Mouse (Mus musculus) myocyte (in vitro differentiated cells): Measurements from ENCODE around the gene Ankrd33.

ENCODE experiments used
- E2F4 ChIP-seq: IDR thresholded peaks from one replicate; pipeline ENCODE4 v1.6.1; 2011; ENCODE audit warnings: mild to moderate bottlenecking, control low read depth, moderate library complexity; ENCODE audit not compliant: insufficient read depth
- MAX ChIP-seq: IDR thresholded peaks from one replicate; pipeline ENCODE4 v1.6.1; 2011; ENCODE audit warnings: low read depth, mild to moderate bottlenecking, control low read depth
- POLR2A ChIP-seq: IDR thresholded peaks from one replicate; pipeline ENCODE4 v1.6.1; 2011; ENCODE audit warnings: low read depth, mild to moderate bottlenecking, control low read depth, moderate library complexity; ENCODE audit not compliant: insufficient read length
- POLR2AphosphoS2 ChIP-seq: IDR thresholded peaks from one replicate; pipeline ENCODE4 v1.6.1; 2011; ENCODE audit warnings: low read depth, control low read depth; ENCODE audit not compliant: insufficient read length
- SRF ChIP-seq: IDR thresholded peaks from one replicate; pipeline ENCODE4 v1.6.1; 2011; ENCODE audit warnings: low read depth; ENCODE audit not compliant: control insufficient read depth, insufficient read length

GRCm38 (mm10) chr15:101074067-101074466 lies 41.5 kb upstream of the Ankrd33 start:
- TF ChIP-seq E2F4 (no peak), POLR2AphosphoS2 (no peak), POLR2A (no peak), SRF (no peak), MAX (no peak)
